Mouse (Mus musculus) heart, postnatal 0 days (tissue): Measurements from ENCODE around the gene Snx13.

ENCODE experiments used
- CTCF ChIP-seq: IDR thresholded peaks from 2 replicates; pipeline ENCODE4 v1.5.1; 2016; ENCODE audit warnings: antibody characterized with exemption, control low read depth, low read depth
- EP300 ChIP-seq: IDR thresholded peaks from 2 replicates; pipeline ENCODE4 v1.6.1; 2016; ENCODE audit warnings: antibody characterized with exemption, low read depth

- TF ChIP-seq CTCF: no peak
- TF ChIP-seq EP300: no peak
Observed at GRCm38 (mm10) chr12:35039571-35039936, 7.4 kb upstream of the Snx13 start.
